Mouse (Mus musculus) gastrocnemius, postnatal 25 days (tissue): Measurements from ENCODE around the gene Tdpoz3. TPM values are rescaled to one million over a fixed set of nuclear protein-coding genes. Genes with fewer than 3 reads are reported as not detected.
"Not testable (repeated sequence)": the region's sequence is repeated elsewhere in the genome, so short reads cannot be mapped to it uniquely, and the experiment has no call there.

Experiments used
- DNase-seq: peaks from one replicate; pipeline ENCODE4 v3.0.0; 2022
- long read RNA-seq, 2 experiments: library from polyadenylated mRNA; stranded (forward); transcript quantifications; one replicate each; pipeline ENCODE4 v2.0.0; 2021
- total RNA-seq, 2 experiments: library from RNA; stranded (reverse); gene quantifications; 1 replicate in 1 of 2; 2 replicates in 1 of 2; pipeline ENCODE4 v1.2.3; 2021

The Tdpoz3 gene
- total RNA-seq = not detected
- long read RNA-seq, experiment 1 = 0 reads
- long read RNA-seq, experiment 2 = 0 reads

GRCm38 (mm10) chr3:93825720-93826119 lies at the start of gene Tdpoz3:
TSS of gene Tdpoz3 (plus strand) at chr3:93826020.
- not testable (repeated sequence) for DNase-seq

- not testable (repeated sequence) for DNase-seq
Measured at GRCm38 (mm10) chr3:93796098-93796497, 29.7 kb upstream of the Tdpoz3 start, which contains the start of gene Tdpoz4. TSS of gene Tdpoz4 (plus strand) at chr3:93796398.

GRCm38 (mm10) chr3:93813341-93813740 lies 12.5 kb upstream of the Tdpoz3 start:
- not testable (repeated sequence) for DNase-seq

GRCm38 (mm10) chr3:93858957-93859356 lies 33.1 kb downstream of the Tdpoz3 start:
- DNase-seq = not testable (repeated sequence)

- peak; percentile 5 for DNase-seq
Measured at GRCm38 (mm10) chr3:93870635-93871034, 44.8 kb downstream of the Tdpoz3 start.

Other genes with a start within 250 kb of the Tdpoz3 start
- not detected for gene Tdpoz2, start 173.3 kb upstream of the Tdpoz3 start, total RNA-seq
- not detected for gene Tdpoz1, start 149.7 kb upstream of the Tdpoz3 start, total RNA-seq
- not detected for gene Gm37596, start 132.9 kb upstream of the Tdpoz3 start, total RNA-seq
- not detected for gene Gm5773, start 53.0 kb upstream of the Tdpoz3 start, total RNA-seq
- not detected for gene Tdpoz4, start 29.6 kb upstream of the Tdpoz3 start, total RNA-seq
- gene Gm9117, start 117.5 kb downstream of the Tdpoz3 start, total RNA-seq = not detected
- gene Tdpoz5, start 135.3 kb downstream of the Tdpoz3 start, total RNA-seq = not detected
- not detected for gene Gm9125, start 228.9 kb downstream of the Tdpoz3 start, total RNA-seq
- not detected for gene Gm10697, start 246.6 kb downstream of the Tdpoz3 start, total RNA-seq